Mouse (Mus musculus): Measurements from ENCODE around the gene Nup210l. TPM values are rescaled to one million over a fixed set of nuclear protein-coding genes. Genes with fewer than 3 reads are reported as not detected.

The Nup210l gene
- polyA plus RNA-seq, 1 experiment from 2014 or later = 0.10 TPM

- no peaks in the 10 kb centered on the region for H3K36me3 ChIP-seq (ENCODE audit: insufficient read depth, low read length)
- WGBS = 46% methylated on average over 5 of the region's 5 CpGs
- H3K9me3 ChIP-seq (ENCODE audit: low read length) = no peaks in the 10 kb centered on the region
- H3K4me2 ChIP-seq (replicated peaks; ENCODE audit: low read depth, low read length) = peak overlapping the region; percentile 63
- peak overlapping the region; percentile 87 for H3K27ac ChIP-seq (ENCODE audit: low read length)
- TF ChIP-seq CTCF (IDR thresholded peaks at IDR 0.05) (peak; percentile 47), EP300 (IDR thresholded peaks at IDR 0.05) (no peak; the same call in 1 of the 2 replicates)
- no peak overlapping the region; the same call in 1 of the 2 replicates for H3K9ac ChIP-seq (replicated peaks; ENCODE audit: low read depth)
- H3K27me3 ChIP-seq (replicated peaks; ENCODE audit: insufficient read depth, low read length) = no peaks in the 10 kb centered on the region
- DNase-seq (ENCODE audit: low spot score) (peak; percentile 85), ATAC-seq (peak; percentile 2; the same call in 1 of the 2 replicates)
- peak overlapping the region; percentile 93 for H3K4me3 ChIP-seq (ENCODE audit: low read depth, low read length)
- H3K4me1 ChIP-seq (ENCODE audit: insufficient read depth, low read depth, low read length) = peaks cover 46% of the 10 kb centered on the region
Observed at GRCm38 (mm10) chr3:90081365-90082240, 22.3 kb upstream of the Nup210l start.

GRCm38 (mm10) chr3:90083034-90083433, 20.9 kb upstream of the Nup210l start:
- TF ChIP-seq EP300 (IDR thresholded peaks at IDR 0.05) (no peak), CTCF (IDR thresholded peaks at IDR 0.05) (no peak)
- peaks cover 46% of the 10 kb centered on the region for H3K4me1 ChIP-seq (ENCODE audit: insufficient read depth, low read depth, low read length)
- H3K9ac ChIP-seq (replicated peaks; ENCODE audit: low read depth) = peak overlapping the region; percentile 8; the same call in 1 of the 2 replicates
- DNase-seq (ENCODE audit: low spot score) (peak; percentile 85), ATAC-seq (peak; percentile 3; the same call in 1 of the 2 replicates)
- H3K4me3 ChIP-seq (ENCODE audit: low read depth, low read length) = no peak overlapping the region
- no peaks in the 10 kb centered on the region for H3K9me3 ChIP-seq (ENCODE audit: low read length)
- 0 out of 2 replicates have a peak, but pooled peaks cover 3% of the 10 kb centered on the region for H3K36me3 ChIP-seq (ENCODE audit: insufficient read depth, low read length)
- H3K4me2 ChIP-seq (replicated peaks; ENCODE audit: low read depth, low read length) = peak overlapping the region; percentile 63
- H3K27me3 ChIP-seq (replicated peaks; ENCODE audit: insufficient read depth, low read length) = no peaks in the 10 kb centered on the region
- WGBS = 24% methylated on average over 5 of the region's 5 CpGs
- peak overlapping the region; percentile 87 for H3K27ac ChIP-seq (ENCODE audit: low read length)

DNA sequence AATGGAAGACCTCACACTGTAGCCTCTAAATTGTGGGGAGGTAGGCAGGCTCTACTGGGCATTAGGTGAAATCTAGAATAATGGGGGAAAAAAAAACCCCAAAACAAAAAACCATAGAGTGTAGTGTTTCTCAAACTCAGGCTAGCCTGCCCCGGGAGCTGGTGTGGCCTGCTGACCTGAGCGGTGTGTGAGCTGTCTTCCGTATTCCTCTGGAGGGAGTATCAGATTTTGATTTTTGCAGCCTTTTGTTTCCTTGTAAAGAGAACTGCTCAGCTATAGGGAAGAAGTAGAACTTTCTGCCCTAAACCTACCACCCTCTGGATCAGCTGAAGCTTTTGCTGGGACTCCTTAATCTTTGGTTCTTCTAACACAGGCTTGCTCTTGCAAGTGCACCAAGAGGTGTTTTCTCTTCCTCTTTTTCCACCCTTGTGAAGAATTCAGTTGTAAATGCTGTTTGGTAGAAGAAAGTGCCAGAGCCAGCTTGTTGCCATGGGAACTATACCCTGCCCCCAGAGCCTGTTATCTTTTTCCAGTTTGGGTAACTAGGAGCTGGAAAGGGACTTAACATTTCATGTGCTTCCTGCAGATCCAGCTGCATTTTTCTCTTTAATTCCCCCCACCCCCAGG, 20.1 kb upstream of the Nup210l start:
- DNase-seq (ENCODE audit: low spot score) = peak; percentile 79
- Histone ChIP-seq H3K4me2 (replicated peaks; ENCODE audit: low read depth, low read length) (peak overlapping the region; percentile 63), H3K9ac (replicated peaks; ENCODE audit: low read depth) (peak overlapping the region; percentile 8; the same call in 1 of the 2 replicates), H3K27ac (ENCODE audit: low read length) (peak overlapping the region; percentile 87), H3K4me3 (ENCODE audit: low read depth, low read length) (no peak overlapping the region), H3K36me3 (ENCODE audit: insufficient read depth, low read length) (peaks cover 3% of the 10 kb centered on the region; the same call in 1 of the 2 replicates), H3K9me3 (ENCODE audit: low read length) (no peaks in the 10 kb centered on the region), H3K27me3 (replicated peaks; ENCODE audit: insufficient read depth, low read length) (no peaks in the 10 kb centered on the region), H3K4me1 (ENCODE audit: insufficient read depth, low read depth, low read length) (peaks cover 44% of the 10 kb centered on the region)
- TF ChIP-seq CTCF (IDR thresholded peaks at IDR 0.05) (no peak), EP300 (IDR thresholded peaks at IDR 0.05) (peak; percentile 36; the same call in 1 of the 2 replicates)
- ATAC-seq = no peak
- 30% methylated on average over 3 of the region's 3 CpGs for WGBS

DNA sequence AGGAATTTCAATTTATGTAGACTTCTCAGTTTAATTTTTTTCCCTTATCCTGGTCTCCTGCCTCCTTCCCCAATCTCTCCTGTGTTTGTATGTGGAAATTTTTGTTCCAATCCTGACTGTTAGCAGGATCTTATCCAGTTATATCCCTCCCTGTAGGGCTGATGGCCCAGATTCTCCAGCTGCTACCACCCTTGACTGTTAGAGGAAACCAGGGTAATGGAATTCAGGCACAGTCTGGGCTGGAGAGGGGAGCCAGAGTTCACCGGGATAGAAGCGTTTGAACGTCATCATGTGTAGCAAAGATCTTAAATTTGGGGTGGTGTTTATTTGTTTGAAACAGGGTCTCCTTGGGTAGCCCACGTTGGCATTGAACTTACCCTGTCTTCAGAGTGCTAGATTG, 19.1 kb upstream of the Nup210l start:
- Histone ChIP-seq H3K4me2 (replicated peaks; ENCODE audit: low read depth, low read length) (peak overlapping the region; percentile 63), H3K4me3 (ENCODE audit: low read depth, low read length) (no peak overlapping the region), H3K27ac (ENCODE audit: low read length) (peak overlapping the region; percentile 87), H3K4me1 (ENCODE audit: insufficient read depth, low read depth, low read length) (peaks cover 41% of the 10 kb centered on the region), H3K27me3 (replicated peaks; ENCODE audit: insufficient read depth, low read length) (no peaks in the 10 kb centered on the region), H3K9me3 (ENCODE audit: low read length) (no peaks in the 10 kb centered on the region), H3K36me3 (ENCODE audit: insufficient read depth, low read length) (peaks cover 6% of the 10 kb centered on the region; the same call in 1 of the 2 replicates), H3K9ac (replicated peaks; ENCODE audit: low read depth) (no peak overlapping the region)
- peak; percentile 81 for DNase-seq (ENCODE audit: low spot score)
- ATAC-seq = no peak
- TF ChIP-seq CTCF (IDR thresholded peaks at IDR 0.05) (no peak), EP300 (IDR thresholded peaks at IDR 0.05) (no peak)
- 26% methylated on average over 4 of the region's 4 CpGs for WGBS

DNA sequence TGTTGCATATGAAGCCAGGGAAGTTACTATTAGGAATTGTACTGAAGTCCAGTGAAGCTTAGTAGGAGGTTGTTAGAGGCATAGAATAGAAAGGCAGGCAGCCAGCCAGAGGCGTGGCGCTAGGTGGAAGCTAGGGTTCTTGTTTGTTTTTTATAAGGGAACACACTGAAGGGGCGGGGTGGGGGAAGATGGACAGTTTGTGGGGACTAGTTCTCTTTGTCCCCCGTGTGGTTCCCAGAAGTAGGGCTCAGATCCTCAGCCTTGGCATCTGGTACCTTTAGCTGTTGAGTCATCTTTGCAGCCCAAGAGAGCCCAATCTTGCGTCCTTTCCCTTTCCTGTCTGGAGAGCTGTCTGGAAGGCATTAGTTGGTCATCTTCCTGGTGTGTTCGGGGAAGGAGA, 18.7 kb upstream of the Nup210l start:
- DNase-seq (ENCODE audit: low spot score) = peak; percentile 63
- peak overlapping the region; percentile 87 for H3K27ac ChIP-seq (ENCODE audit: low read length)

DNA sequence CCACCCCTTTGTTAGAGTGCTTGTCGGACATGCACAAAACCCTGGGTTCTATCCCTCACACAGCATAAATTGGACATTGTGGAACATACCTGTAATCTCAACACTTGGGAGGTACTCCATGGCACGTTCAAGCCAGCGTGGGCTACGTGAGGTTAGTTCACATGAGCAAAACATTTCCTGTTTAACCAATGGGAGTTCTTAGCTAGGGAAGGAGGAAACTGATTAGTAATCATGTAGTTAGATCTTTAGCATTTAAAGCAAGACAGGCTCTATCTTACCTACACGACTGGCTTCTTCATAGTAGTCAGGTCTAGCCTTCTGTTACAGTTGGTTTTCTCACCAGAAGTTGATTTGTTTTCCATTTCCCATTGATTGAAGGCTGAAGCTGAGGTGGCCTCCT, 17.9 kb upstream of the Nup210l start:
- Histone ChIP-seq H3K9ac (replicated peaks; ENCODE audit: low read depth) (no peak overlapping the region), H3K27ac (ENCODE audit: low read length) (0 out of 2 replicates have a peak overlapping the region, but pooled peaks have one; percentile 0), H3K4me3 (ENCODE audit: low read depth, low read length) (no peak overlapping the region), H3K36me3 (ENCODE audit: insufficient read depth, low read length) (peaks cover 17% of the 10 kb centered on the region; the same call in 1 of the 2 replicates), H3K9me3 (ENCODE audit: low read length) (no peaks in the 10 kb centered on the region), H3K27me3 (replicated peaks; ENCODE audit: insufficient read depth, low read length) (no peaks in the 10 kb centered on the region), H3K4me2 (replicated peaks; ENCODE audit: low read depth, low read length) (no peak overlapping the region), H3K4me1 (ENCODE audit: insufficient read depth, low read depth, low read length) (peaks cover 43% of the 10 kb centered on the region)
- TF ChIP-seq CTCF (IDR thresholded peaks at IDR 0.05) = no peak
- no peak for TF ChIP-seq EP300 (IDR thresholded peaks at IDR 0.05)
- ATAC-seq (no peak), DNase-seq (ENCODE audit: low spot score) (no peak)
- 32% methylated on average over 5 of the region's 5 CpGs for WGBS

More for the DNA sequence above, 18.7 kb upstream of the Nup210l start:
- H3K4me2 ChIP-seq (replicated peaks; ENCODE audit: low read depth, low read length) = peak overlapping the region; percentile 63
- H3K27me3 ChIP-seq (replicated peaks; ENCODE audit: insufficient read depth, low read length) = no peaks in the 10 kb centered on the region
- TF ChIP-seq CTCF (IDR thresholded peaks at IDR 0.05) (peak; percentile 11; the same call in 1 of the 2 replicates), EP300 (IDR thresholded peaks at IDR 0.05) (no peak)
- H3K9me3 ChIP-seq (ENCODE audit: low read length) = no peaks in the 10 kb centered on the region
- H3K4me3 ChIP-seq (ENCODE audit: low read depth, low read length) = no peak overlapping the region
- peaks cover 44% of the 10 kb centered on the region for H3K4me1 ChIP-seq (ENCODE audit: insufficient read depth, low read depth, low read length)
- ATAC-seq = no peak
- WGBS = 36% methylated on average over 6 of the region's 6 CpGs
- peaks cover 11% of the 10 kb centered on the region; the same call in 1 of the 2 replicates for H3K36me3 ChIP-seq (ENCODE audit: insufficient read depth, low read length)
- H3K9ac ChIP-seq (replicated peaks; ENCODE audit: low read depth) = no peak overlapping the region
